Mouse (Mus musculus) embryonic facial prominence, embryonic 13.5 days (tissue): ENCODE results near the gene Gtf2ird1. TPM values are rescaled to one million over a fixed set of nuclear protein-coding genes. Genes with fewer than 3 reads are reported as not detected.
"Not testable (repeated sequence)": the region's sequence is repeated elsewhere in the genome, so short reads cannot be mapped to it uniquely, and the experiment has no call there.

Experiments
- ATAC-seq: fragments of 200-750 bp; cut with Nextera tagmentation; 2 replicates; pipeline ENCODE4 v1.8.0; 2017; ENCODE audit warnings: low read depth; ENCODE audit not compliant: insufficient number of reproducible peaks, insufficient read depth, low FRiP score, low TSS enrichment
- H3K27ac ChIP-seq: fragments of 300-500 bp; sonication (generic); 2 replicates; pipeline ENCODE4 v1.5.1; 2015; ENCODE audit warnings: moderate library complexity, mild to moderate bottlenecking, inconsistent platforms
- H3K27me3 ChIP-seq: fragments of 300-500 bp; sonication (generic); 2 replicates; pipeline ENCODE4 v1.6.1; 2015; ENCODE audit warnings: mild to moderate bottlenecking, inconsistent platforms
- H3K36me3 ChIP-seq: fragments of 300-500 bp; sonication (generic); 2 replicates; pipeline ENCODE4 v1.6.1; 2015; ENCODE audit warnings: mild to moderate bottlenecking, inconsistent platforms
- H3K4me1 ChIP-seq: fragments of 300-500 bp; sonication (generic); 2 replicates; pipeline ENCODE4 v1.6.1; 2015; ENCODE audit warnings: inconsistent platforms
- H3K4me2 ChIP-seq: fragments of 300-500 bp; sonication (generic); 2 replicates; pipeline ENCODE4 v1.6.1; 2015; ENCODE audit warnings: moderate library complexity, mild to moderate bottlenecking, inconsistent platforms
- H3K4me3 ChIP-seq: fragments of 300-500 bp; sonication (generic); 2 replicates; pipeline ENCODE4 v1.5.1; 2015; ENCODE audit warnings: mild to moderate bottlenecking, inconsistent platforms
- H3K9ac ChIP-seq: fragments of 300-500 bp; sonication (generic); 2 replicates; pipeline ENCODE4 v1.6.1; 2015; ENCODE audit warnings: mild to moderate bottlenecking, inconsistent platforms
- H3K9me3 ChIP-seq: fragments of 300-500 bp; sonication (generic); 2 replicates; pipeline ENCODE4 v1.6.1; 2016; ENCODE audit warnings: inconsistent platforms
- WGBS: fragments of 180-500 bp; shearing (Covaris S2); methylation state at CpG from one replicate; pipeline ENCODE4 v1.1.7; 2015; ENCODE audit warnings: mixed read lengths; 5-methylcytosine and 5-hydroxymethylcytosine counted together
- polyA plus RNA-seq: library from polyadenylated mRNA; unstranded; fragments of >200 nt; fragmentation: Nextera tagmentation; extraction: Ambion mirVana; gene quantifications from 2 replicates; pipeline ENCODE4 v1.2.1, GENCODE M21; 2015

The Gtf2ird1 gene
- polyA plus RNA-seq, 1 experiment from 2014 or later, result 130 TPM

DNA sequence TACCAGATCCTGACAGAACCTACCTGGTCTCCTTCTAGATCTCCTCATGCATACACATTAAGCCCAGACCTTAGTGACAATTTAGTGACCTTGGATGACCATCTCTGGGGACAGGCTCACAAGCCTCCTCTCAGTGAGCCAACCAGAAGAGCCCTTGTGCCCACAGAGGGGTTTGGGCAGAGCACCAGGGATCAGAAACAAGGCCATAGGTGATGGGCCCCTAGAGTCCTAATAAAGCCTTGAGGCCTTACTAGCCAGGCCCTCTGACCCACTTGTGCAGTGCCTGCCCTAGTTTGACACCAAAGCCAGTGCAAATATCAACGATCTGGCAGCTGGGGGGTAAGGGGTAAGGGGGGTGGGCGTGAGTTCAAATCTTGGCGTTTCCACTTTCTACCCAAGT lies 1.9 kb upstream of the Gtf2ird1 start:
- H3K27me3 ChIP-seq, result no peaks in the 10 kb centered on the region
- H3K4me3 ChIP-seq, result no peak overlapping the region
- ATAC-seq, result no peak
- no peaks in the 10 kb centered on the region for H3K9me3 ChIP-seq
- H3K27ac ChIP-seq, result no peak overlapping the region
- no peak overlapping the region for H3K9ac ChIP-seq
- peaks cover 2% of the 10 kb centered on the region; the same call in 1 of the 2 replicates for H3K36me3 ChIP-seq
- peaks cover 22% of the 10 kb centered on the region for H3K4me1 ChIP-seq
- WGBS, result 89% methylated on average over 3 of the region's 3 CpGs
- H3K4me2 ChIP-seq, result no peak overlapping the region

DNA sequence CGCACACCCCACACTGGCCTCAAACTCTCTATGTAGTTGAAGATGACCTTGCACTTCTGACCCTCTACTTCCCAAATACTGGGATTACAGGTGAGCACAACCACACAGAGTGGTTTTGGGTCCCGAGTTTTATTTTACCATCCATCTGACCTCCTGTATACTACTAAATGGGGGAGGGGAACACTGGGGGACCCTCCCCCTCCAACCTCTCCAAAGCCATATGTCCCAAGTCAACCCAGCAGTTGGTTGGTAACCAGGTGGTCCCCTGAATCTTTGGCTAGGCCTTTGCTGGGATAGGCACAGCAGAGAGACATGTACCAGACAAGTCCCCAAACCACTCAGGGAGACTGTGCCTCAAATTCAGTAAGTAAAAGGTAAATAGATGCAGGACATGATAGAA lies 855 bp upstream of the Gtf2ird1 start:
- H3K9ac ChIP-seq, result no peak overlapping the region
- H3K4me2 ChIP-seq, result peak overlapping the region; percentile 91; the same call in 1 of the 2 replicates
- no peak for ATAC-seq
- 87% methylated on average over 2 of the region's 2 CpGs for WGBS
- 0 out of 2 replicates have a peak overlapping the region, but pooled peaks have one; percentile 93 for H3K27ac ChIP-seq
- H3K27me3 ChIP-seq, result no peaks in the 10 kb centered on the region
- H3K4me3 ChIP-seq, result no peak overlapping the region
- H3K36me3 ChIP-seq, result peaks cover 12% of the 10 kb centered on the region
- peaks cover 26% of the 10 kb centered on the region for H3K4me1 ChIP-seq
- H3K9me3 ChIP-seq, result no peaks in the 10 kb centered on the region; the same call in 1 of the 2 replicates

DNA sequence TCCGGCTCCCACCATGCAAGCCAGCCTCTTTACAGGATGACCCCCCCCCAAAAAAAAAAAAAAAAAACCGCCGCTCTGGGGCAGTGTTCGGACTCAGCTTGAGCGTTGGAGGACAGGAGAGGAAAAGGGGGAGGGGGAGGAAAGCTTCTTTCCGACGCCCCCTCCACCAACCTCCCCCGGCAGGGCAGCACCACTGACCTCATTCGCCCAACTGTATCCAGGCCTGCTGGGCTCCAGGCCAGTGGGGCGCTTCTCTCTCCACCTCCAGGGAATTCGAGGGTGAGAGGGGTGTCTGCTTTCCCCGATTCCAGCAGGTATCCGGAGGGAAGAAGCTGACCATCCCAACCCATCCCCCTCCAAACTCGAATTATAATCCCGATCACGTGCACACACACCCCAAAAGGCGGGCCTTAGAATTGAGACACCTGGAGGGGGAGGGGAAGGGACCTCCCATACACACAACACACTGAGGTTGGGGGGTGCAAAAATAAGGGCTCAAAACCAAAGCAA lies 547 bp downstream of the Gtf2ird1 start:
- peak; percentile 49 for ATAC-seq
- Histone ChIP-seq H3K36me3 (peaks cover 26% of the 10 kb centered on the region), H3K27me3 (no peaks in the 10 kb centered on the region), H3K9me3 (no peaks in the 10 kb centered on the region; the same call in 1 of the 2 replicates), H3K4me3 (peak overlapping the region; percentile 67), H3K9ac (peak overlapping the region; percentile 89), H3K4me2 (peak overlapping the region; percentile 91), H3K27ac (peak overlapping the region; percentile 93), H3K4me1 (peaks cover 26% of the 10 kb centered on the region)
- under 1% methylated on average over 17 of the region's 17 CpGs for WGBS

DNA sequence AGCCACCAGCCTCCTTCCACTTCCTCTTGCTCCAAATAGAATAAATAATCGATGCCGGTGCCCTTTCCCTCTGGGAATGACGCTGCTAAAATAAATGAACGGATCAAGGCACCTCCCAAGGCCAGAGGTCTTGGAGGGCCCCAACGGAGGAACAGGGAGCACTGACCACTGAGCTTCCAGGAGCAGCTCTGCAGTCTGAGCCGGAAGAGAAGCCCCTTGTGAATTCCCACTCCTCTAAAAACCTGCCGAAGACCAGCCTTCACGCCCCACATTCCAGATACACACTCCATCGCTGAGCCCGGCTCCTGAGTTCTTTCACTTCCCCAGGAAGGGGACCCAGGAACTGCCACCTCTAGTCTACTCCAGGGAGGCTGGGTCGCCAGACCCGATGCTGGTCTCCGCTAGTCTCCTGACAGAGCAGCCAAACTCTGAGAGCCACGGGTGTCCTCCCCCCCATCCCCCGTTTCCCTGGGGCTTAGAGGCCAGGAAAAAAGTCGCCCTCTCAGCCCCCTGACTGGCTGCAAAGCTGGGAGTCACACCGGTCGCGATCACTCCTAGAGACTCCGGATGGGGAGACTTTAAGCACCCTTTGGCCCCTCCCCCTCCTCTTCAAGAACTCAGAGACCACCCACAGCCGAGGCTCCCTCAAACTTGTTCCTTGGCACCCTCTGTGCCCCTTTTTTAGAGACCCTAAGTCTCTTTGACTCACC lies 1.2 kb downstream of the Gtf2ird1 start:
- no peak for ATAC-seq
- H3K4me1 ChIP-seq, result peaks cover 26% of the 10 kb centered on the region
- H3K27me3 ChIP-seq, result no peaks in the 10 kb centered on the region
- H3K36me3 ChIP-seq, result peaks cover 32% of the 10 kb centered on the region
- 2% methylated on average over 21 of the region's 21 CpGs for WGBS
- H3K4me3 ChIP-seq, result peak overlapping the region; percentile 67
- no peaks in the 10 kb centered on the region; the same call in 1 of the 2 replicates for H3K9me3 ChIP-seq
- peak overlapping the region; percentile 93 for H3K27ac ChIP-seq
- peak overlapping the region; percentile 91 for H3K4me2 ChIP-seq
- peak overlapping the region; percentile 89 for H3K9ac ChIP-seq

DNA sequence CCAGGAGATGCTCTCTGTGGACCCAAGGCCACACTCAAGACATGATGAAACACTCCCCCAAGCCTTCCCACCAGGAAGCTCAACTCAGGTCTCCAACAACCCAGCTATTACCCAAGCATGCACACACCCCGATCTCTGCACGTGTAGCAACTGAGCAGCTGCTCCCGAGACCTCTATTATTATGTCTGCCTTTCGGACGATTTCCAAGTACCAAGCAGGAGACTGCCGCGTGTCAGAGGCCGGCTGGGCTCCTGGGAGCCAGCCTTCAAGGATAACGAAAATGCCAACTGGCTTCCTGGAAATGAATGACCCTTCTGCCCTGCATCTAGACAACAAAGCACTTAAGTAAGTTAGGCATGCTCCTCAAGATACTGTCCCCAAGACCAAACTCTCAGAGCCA lies 2.1 kb downstream of the Gtf2ird1 start:
- Histone ChIP-seq H3K4me2 (peak overlapping the region; percentile 91), H3K27me3 (no peaks in the 10 kb centered on the region), H3K36me3 (peaks cover 38% of the 10 kb centered on the region), H3K4me3 (peak overlapping the region; percentile 67), H3K9me3 (no peaks in the 10 kb centered on the region; the same call in 1 of the 2 replicates), H3K9ac (peak overlapping the region; percentile 89), H3K4me1 (peaks cover 26% of the 10 kb centered on the region), H3K27ac (peak overlapping the region; percentile 93)
- WGBS, result 42% methylated on average over 9 of the region's 9 CpGs
- no peak for ATAC-seq

DNA sequence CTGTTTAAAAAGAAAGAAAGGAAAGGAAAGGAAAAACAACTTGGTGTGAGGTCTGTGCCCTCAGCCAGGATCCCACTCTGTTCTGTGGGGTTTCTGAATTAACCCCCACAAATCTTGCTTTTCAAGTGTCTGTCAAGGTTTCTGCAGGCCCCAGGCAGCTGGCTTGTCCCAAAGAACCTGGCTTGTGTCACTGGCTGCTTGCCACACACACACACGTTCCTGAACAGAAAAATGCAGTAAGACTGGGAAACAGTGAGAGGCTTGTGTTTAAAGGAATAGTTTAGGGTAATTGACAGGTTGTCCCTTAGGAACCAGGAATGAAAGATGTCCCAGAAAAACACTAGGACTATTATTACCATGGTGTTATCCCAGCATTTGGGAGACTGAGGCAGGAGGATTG lies 2.9 kb downstream of the Gtf2ird1 start:
- Histone ChIP-seq H3K36me3 (peaks cover 38% of the 10 kb centered on the region), H3K27me3 (no peaks in the 10 kb centered on the region), H3K4me1 (peaks cover 26% of the 10 kb centered on the region), H3K4me2 (peak overlapping the region; percentile 91; the same call in 1 of the 2 replicates), H3K9ac (no peak overlapping the region), H3K4me3 (0 out of 2 replicates have a peak overlapping the region, but pooled peaks have one; percentile 67), H3K27ac (0 out of 2 replicates have a peak overlapping the region, but pooled peaks have one; percentile 39), H3K9me3 (no peaks in the 10 kb centered on the region; the same call in 1 of the 2 replicates)
- 16% methylated on average over 1 of the region's 1 CpGs for WGBS
- no peak for ATAC-seq

DNA sequence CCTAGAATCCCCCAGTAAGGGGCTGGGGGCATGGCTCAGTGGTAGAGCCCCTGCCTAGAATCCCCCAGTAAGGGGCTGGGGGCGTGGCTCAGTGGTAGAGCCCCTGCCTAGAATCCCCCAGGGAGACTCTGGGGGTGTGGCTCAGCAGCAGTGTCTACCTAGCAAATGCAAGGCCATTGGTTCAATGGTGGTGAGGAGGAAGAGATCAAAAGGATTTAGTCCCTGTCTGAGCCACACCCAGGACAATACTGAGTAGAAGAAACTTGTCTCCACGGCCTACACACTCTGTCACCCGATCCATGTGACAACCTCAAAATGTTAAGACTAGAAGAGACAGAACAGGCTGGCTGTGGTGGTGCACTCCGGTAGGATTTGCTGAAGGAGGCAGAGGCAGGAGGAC lies 9.8 kb downstream of the Gtf2ird1 start:
- Histone ChIP-seq H3K4me1 (peaks cover 28% of the 10 kb centered on the region), H3K36me3 (peaks cover 63% of the 10 kb centered on the region), H3K27ac (peak overlapping the region; percentile 73; the same call in 1 of the 2 replicates)
- H3K27me3 ChIP-seq, H3K4me3 ChIP-seq, H3K4me2 ChIP-seq, H3K9me3 ChIP-seq, H3K9ac ChIP-seq, ATAC-seq: not testable (repeated sequence)
- 92% methylated on average over 4 of the region's 4 CpGs for WGBS

DNA sequence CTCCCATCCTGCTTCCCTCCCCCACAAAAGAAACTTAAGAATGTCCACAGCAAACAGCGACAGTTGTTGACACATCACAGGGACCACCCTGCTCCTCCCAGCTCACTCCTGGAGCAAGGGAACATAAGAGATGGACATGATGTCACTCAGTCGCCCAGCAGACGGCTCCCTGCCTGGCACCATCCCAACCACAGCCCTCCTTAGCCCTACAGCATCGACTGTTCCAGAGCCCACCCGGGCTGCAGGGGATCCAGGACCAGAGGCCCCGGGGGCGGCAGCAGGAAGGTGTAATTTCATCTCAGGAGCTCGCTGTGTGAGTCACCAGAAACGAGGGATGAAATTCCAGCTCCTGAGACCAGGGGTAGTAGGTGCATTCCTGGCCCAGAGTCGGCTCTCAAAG lies 10.6 kb downstream of the Gtf2ird1 start:
- ATAC-seq, result peak; percentile 45; the same call in 1 of the 2 replicates
- H3K27ac ChIP-seq, result peak overlapping the region; percentile 73
- no peaks in the 10 kb centered on the region for H3K27me3 ChIP-seq
- no peak overlapping the region for H3K4me3 ChIP-seq
- 18% methylated on average over 10 of the region's 10 CpGs for WGBS
- peak overlapping the region; percentile 27; the same call in 1 of the 2 replicates for H3K9ac ChIP-seq
- H3K36me3 ChIP-seq, result peaks cover 61% of the 10 kb centered on the region
- no peaks in the 10 kb centered on the region; the same call in 1 of the 2 replicates for H3K9me3 ChIP-seq
- H3K4me1 ChIP-seq, result peaks cover 35% of the 10 kb centered on the region
- peak overlapping the region; percentile 34 for H3K4me2 ChIP-seq

DNA sequence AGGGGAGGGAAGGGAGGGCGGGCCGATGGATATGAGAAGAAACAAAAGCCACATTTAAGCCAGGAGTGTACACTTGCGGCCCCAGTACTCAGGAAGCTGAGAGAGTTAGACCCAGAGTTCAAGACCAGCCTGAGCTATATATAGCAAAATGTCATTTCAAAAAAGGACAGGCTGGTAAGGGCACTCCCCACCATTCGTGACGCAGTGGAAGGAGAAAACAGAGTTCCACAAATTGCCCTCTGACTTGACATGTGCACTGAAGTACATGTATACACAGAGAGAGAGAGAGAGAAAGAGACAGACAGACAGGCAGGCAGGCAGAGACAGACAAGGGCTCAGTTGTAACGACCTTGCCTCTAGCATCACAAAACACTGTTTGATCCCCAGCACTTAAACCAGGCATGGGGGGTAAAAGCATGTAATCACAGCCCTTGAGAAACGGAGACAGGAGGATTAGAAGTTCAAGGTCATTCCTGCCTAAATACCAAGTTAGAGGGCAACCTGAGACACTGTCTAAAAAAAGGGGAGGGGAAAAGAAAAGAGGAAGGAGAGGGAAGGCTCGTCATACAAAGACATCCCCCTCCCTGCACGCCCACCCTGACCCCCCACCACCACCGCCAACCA lies 11.2 kb downstream of the Gtf2ird1 start:
- Histone ChIP-seq H3K9ac (peak overlapping the region; percentile 27; the same call in 1 of the 2 replicates), H3K27me3 (no peaks in the 10 kb centered on the region), H3K4me2 (peak overlapping the region; percentile 34; the same call in 1 of the 2 replicates), H3K27ac (peak overlapping the region; percentile 73), H3K4me1 (peaks cover 41% of the 10 kb centered on the region), H3K4me3 (no peak overlapping the region), H3K36me3 (peaks cover 61% of the 10 kb centered on the region), H3K9me3 (no peaks in the 10 kb centered on the region; the same call in 1 of the 2 replicates)
- no peak for ATAC-seq
- 44% methylated on average over 10 of the region's 10 CpGs for WGBS

DNA sequence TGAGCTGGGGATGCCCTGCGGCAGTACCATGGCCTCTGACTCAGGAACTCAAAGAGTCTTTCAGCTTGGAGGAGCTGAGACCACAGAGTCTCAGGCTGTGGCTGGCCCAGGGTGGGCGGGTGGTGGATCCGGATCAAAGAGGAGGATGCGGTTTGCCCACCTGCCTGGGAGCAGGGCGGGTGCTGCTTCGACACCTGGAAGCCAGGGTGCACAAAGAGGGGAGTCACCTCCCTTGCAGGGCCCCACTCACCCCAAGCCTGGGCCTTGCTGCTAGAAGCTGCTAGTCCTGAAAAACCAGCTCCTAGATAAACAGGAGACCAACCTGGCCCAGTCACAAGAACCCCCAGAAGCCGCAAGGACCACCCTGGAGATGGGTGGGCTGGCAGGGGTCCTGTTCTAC lies 12.0 kb downstream of the Gtf2ird1 start:
- H3K27ac ChIP-seq, result peak overlapping the region; percentile 73
- H3K4me2 ChIP-seq, result no peak overlapping the region; the same call in 1 of the 2 replicates
- no peak overlapping the region for H3K9ac ChIP-seq
- H3K36me3 ChIP-seq, result peaks cover 64% of the 10 kb centered on the region
- H3K9me3 ChIP-seq, result no peaks in the 10 kb centered on the region; the same call in 1 of the 2 replicates
- H3K4me1 ChIP-seq, result peaks cover 49% of the 10 kb centered on the region
- peak; percentile 13; the same call in 1 of the 2 replicates for ATAC-seq
- WGBS, result 84% methylated on average over 7 of the region's 7 CpGs
- no peak overlapping the region for H3K4me3 ChIP-seq
- H3K27me3 ChIP-seq, result no peaks in the 10 kb centered on the region

DNA sequence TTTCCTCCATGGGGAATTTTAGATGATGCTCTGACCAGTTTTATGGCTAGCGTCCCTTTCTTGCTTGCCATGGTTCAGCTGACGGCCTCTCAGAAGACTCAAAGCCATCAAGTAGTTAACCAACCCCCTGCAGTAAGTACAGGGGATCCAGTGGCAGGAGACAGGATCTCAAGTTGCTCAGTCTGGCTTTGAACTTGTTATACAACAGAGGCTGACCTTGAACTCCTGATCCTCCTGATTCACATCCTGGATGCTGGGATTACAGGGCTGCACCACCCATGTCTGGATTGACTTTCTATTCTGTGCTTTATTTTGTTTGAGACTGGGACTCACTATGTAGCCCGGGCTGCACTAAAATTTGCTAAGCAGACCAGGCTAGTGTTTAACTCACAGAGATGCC lies 14.4 kb downstream of the Gtf2ird1 start:
- peaks cover 68% of the 10 kb centered on the region for H3K4me1 ChIP-seq
- H3K27me3 ChIP-seq, result no peaks in the 10 kb centered on the region
- peaks cover 63% of the 10 kb centered on the region for H3K36me3 ChIP-seq
- H3K9ac ChIP-seq, result no peak overlapping the region
- ATAC-seq, result no peak
- H3K9me3 ChIP-seq, result no peaks in the 10 kb centered on the region; the same call in 1 of the 2 replicates
- WGBS, result 92% methylated on average over 3 of the region's 3 CpGs
- H3K4me2 ChIP-seq, result no peak overlapping the region
- H3K27ac ChIP-seq, result no peak overlapping the region
- H3K4me3 ChIP-seq, result no peak overlapping the region
